12 mouse cellular contexts compared by ENCODE assay signal in the genomic region with DNA sequence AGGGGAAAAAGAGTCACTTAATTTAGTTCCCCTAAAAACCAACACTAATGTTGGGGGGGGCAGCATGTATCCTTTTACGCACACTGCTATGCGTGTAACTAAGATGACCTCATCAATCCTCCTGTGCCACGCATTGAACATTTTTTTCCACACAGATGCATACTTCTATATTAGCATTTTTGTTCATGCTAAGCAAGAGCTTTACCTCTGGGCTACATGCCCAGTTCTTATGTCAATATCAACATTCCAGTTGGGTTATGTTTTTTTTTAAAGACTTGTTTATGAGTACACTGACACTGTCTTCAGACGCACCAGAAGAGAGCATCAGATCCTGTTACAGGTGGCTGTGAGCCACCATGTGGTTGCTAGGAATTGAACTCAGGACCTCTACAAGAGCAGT.
"Had no signal": no experiment of that assay in that cellular context is flagged by ENCODE, and none has a peak within 500 bp of the region (broad histone marks: within the 10 kb centered on the region; RNA-seq: fewer than 3 reads in every experiment).

No protein-coding gene starts in this region.

- H3K9me3 ChIP-seq: intestine, embryonic 15.5 days; kidney, embryonic 15.5 days; limb, embryonic 15.5 days; midbrain, embryonic 13.5 days; neural tube, embryonic 15.5 days had no signal

- H3K4me2 ChIP-seq: intestine, embryonic 15.5 days; kidney, embryonic 15.5 days; limb, embryonic 15.5 days; midbrain, embryonic 13.5 days; neural tube, embryonic 15.5 days had no signal

- H3K27me3 ChIP-seq: intestine, embryonic 15.5 days; kidney, embryonic 15.5 days; limb, embryonic 15.5 days; midbrain, embryonic 13.5 days; neural tube, embryonic 15.5 days had no signal

- H3K36me3 ChIP-seq: intestine, embryonic 15.5 days; kidney, embryonic 15.5 days; midbrain, embryonic 13.5 days; neural tube, embryonic 15.5 days had no signal

- ATAC-seq: intestine, embryonic 15.5 days; midbrain, embryonic 13.5 days had no signal

- DNase-seq: kidney, adult 2 months; kidney, postnatal 14 days; left cerebral cortex, postnatal 4 days; lung, adult 18-20 months; thymus, adult 2 months; thymus, postnatal 36 days had no signal

- H3K9ac ChIP-seq: intestine, embryonic 15.5 days; kidney, embryonic 15.5 days; limb, embryonic 15.5 days; midbrain, embryonic 13.5 days; neural tube, embryonic 15.5 days had no signal

- H3K27ac ChIP-seq: intestine, embryonic 15.5 days; kidney, embryonic 15.5 days; midbrain, embryonic 13.5 days; neural tube, embryonic 15.5 days had no signal

- H3K4me3 ChIP-seq: intestine, embryonic 15.5 days; kidney, embryonic 15.5 days; limb, embryonic 15.5 days; midbrain, embryonic 13.5 days; myocyte; neural tube, embryonic 15.5 days had no signal
